Mouse (Mus musculus): Measurements from ENCODE around the gene Birc2. TPM values are rescaled to one million over a fixed set of nuclear protein-coding genes. Genes with fewer than 3 reads are reported as not detected.

Gene Birc2
- polyA plus RNA-seq (2012; rRNA removed; ENCODE audit: low replicate concordance), result 13.5 and 18.9 TPM in 2 replicates

GRCm38 (mm10) chr9:7836905-7837805 lies at the start of gene Birc2:
TSS of gene Birc2 (minus strand) at chr9:7837064.

DNA sequence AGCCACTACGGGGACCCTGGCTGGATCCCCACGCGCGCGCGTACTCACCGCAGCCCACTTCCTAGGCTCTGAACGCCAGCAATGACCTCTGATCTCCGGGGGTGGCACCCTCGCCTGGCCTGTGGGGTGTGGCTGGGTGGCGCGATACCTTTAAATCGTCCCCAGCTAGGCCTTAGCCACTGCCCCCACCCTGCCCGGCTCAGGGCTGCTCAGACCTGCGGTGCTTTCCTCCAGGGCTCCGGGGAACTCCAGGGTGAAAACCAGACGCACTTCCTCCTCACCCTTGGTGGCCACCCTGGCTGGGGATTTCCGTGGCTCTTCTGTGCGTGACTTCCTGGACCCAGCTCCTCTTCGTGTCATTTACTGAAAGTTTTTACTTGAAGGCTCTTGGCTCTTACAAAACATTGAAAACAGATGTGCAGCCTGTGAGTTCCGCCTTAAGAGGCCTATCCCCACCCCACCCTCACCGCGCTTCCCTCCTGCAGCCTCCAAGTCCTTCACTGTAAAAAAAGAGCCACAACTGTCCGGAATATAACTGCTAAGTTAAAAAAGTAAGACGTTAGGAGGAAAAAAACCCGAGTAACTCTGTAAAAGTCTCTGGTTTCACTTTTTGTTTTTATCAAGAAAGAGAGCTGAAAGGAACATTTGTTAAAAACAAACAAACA lies 36.0 kb upstream of the Birc2 start, which contains the start of gene Birc3:
Birc3 (minus strand) TSS at position 412 of the 665 bp plus-strand sequence.

Other genes starting within 250 kb of the Birc2 start
- gene Mmp20, start 208.8 kb downstream of the Birc2 start, polyA plus RNA-seq (2012; rRNA removed; ENCODE audit: low replicate concordance), result not detected in 2 replicates
- gene Mmp7, start 145.0 kb downstream of the Birc2 start, polyA plus RNA-seq (2012; rRNA removed; ENCODE audit: low replicate concordance), result 0.19 and 4.5 TPM in 2 replicates
- 56.3 and 102 TPM in 2 replicates for gene Tmem123, start 73.0 kb downstream of the Birc2 start, polyA plus RNA-seq (2012; rRNA removed; ENCODE audit: low replicate concordance)
- gene Birc3, start 36.1 kb upstream of the Birc2 start, polyA plus RNA-seq (2012; rRNA removed; ENCODE audit: low replicate concordance), result 16.1 and 21.5 TPM in 2 replicates
- gene Yap1, start 167.5 kb upstream of the Birc2 start, polyA plus RNA-seq (2012; rRNA removed; ENCODE audit: low replicate concordance), result 46.7 and 66.5 TPM in 2 replicates
- gene Cfap300, start 205.8 kb upstream of the Birc2 start, polyA plus RNA-seq (2012; rRNA removed; ENCODE audit: low replicate concordance), result 2.2 and 3.6 TPM in 2 replicates

All from subcutaneous adipose tissue, adult 2 months (tissue).